Mouse (Mus musculus) MEL (cell line): ENCODE data around the gene Brat1.

Experiments
- CTCF ChIP-seq, 3 experiments: IDR thresholded peaks in 2 of 3; conservative IDR thresholded peaks in 1 of 3; 2 replicates each; pipeline ENCODE4 v1.5.1; 2011 to 2012; ENCODE audit warnings: low read length in 3 of 3, low read depth in 2 of 3, mild to moderate bottlenecking in 2 of 3, improper control_type of control experiment in 1 of 3, inconsistent platforms in 1 of 3, mixed read lengths in 1 of 3, moderate library complexity in 1 of 3; ENCODE audit not compliant: control insufficient read depth in 1 of 3, insufficient read depth in 1 of 3, poor library complexity in 1 of 3, severe bottlenecking in 1 of 3
- E2F4 ChIP-seq: IDR thresholded peaks from 2 replicates; pipeline ENCODE4 v1.6.1; 2011; ENCODE audit warnings: low read depth, low read length, improper control_type of control experiment, borderline replicate concordance
- ELF1 ChIP-seq: IDR thresholded peaks from 2 replicates; pipeline ENCODE4 v1.6.1; 2014; ENCODE audit warnings: low read depth, mild to moderate bottlenecking, inconsistent platforms, low read length, improper control_type of control experiment, moderate library complexity
- EP300 ChIP-seq, 2 experiments: IDR thresholded peaks; 2 replicates each; pipeline ENCODE4 v1.6.1; 2011; ENCODE audit warnings: improper control_type of control experiment in 2 of 2, low read length in 2 of 2, low read depth in 1 of 2, mild to moderate bottlenecking in 1 of 2
- KAT2A ChIP-seq: conservative IDR thresholded peaks from 2 replicates; pipeline ENCODE4 v1.6.1; 2012; ENCODE audit warnings: low read depth, low read length, improper control_type of control experiment, inconsistent platforms
- MAFK ChIP-seq: IDR thresholded peaks from 2 replicates; pipeline ENCODE4 v1.6.1; 2011; ENCODE audit warnings: low read depth, mild to moderate bottlenecking, low read length, improper control_type of control experiment, borderline replicate concordance
- MAX ChIP-seq: IDR thresholded peaks from 2 replicates; pipeline ENCODE4 v1.6.1; 2011; ENCODE audit warnings: low read length, improper control_type of control experiment
- MYC ChIP-seq: IDR thresholded peaks from 2 replicates; pipeline ENCODE4 v1.6.1; 2011; ENCODE audit warnings: low read depth, mild to moderate bottlenecking, low read length, improper control_type of control experiment, moderate library complexity
- NRF1 ChIP-seq: IDR thresholded peaks from 2 replicates; pipeline ENCODE4 v1.6.1; 2014; ENCODE audit warnings: low read depth, mild to moderate bottlenecking, inconsistent platforms, low read length, improper control_type of control experiment, moderate library complexity; ENCODE audit not compliant: poor library complexity, insufficient read depth, severe bottlenecking
- UBTF ChIP-seq: IDR thresholded peaks from 2 replicates; pipeline ENCODE4 v1.6.1; 2012; ENCODE audit warnings: low read depth, mild to moderate bottlenecking, inconsistent platforms, low read length, improper control_type of control experiment, moderate library complexity, borderline replicate concordance; ENCODE audit not compliant: insufficient read depth
- USF2 ChIP-seq, 2 experiments: IDR thresholded peaks; 2 replicates each; pipeline ENCODE4 v1.6.1; 2011 to 2012; ENCODE audit warnings: improper control_type of control experiment in 2 of 2, low read length in 2 of 2, borderline replicate concordance in 1 of 2, inconsistent platforms in 1 of 2, low read depth in 1 of 2, mild to moderate bottlenecking in 1 of 2; ENCODE audit not compliant: insufficient read depth in 1 of 2
- ZNF384 ChIP-seq: IDR thresholded peaks from 2 replicates; pipeline ENCODE4 v1.6.1; 2012; ENCODE audit warnings: low read depth, mild to moderate bottlenecking, inconsistent platforms, low read length, improper control_type of control experiment

- TF ChIP-seq ELF1 (no peak), MAFK (no peak), CTCF (IDR thresholded peaks at IDR 0.05 in 2 of 3, conservative IDR thresholded peaks at IDR 0.05 in 1 of 3; ENCODE audit: control insufficient read depth in 1 of 3, insufficient read depth in 1 of 3, low read depth in 2 of 3, low read length in 3 of 3, poor library complexity in 1 of 3, severe bottlenecking in 1 of 3) (no peak), E2F4 (no peak), MAX (no peak), KAT2A (no peak), MYC (no peak), USF2 (IDR thresholded peaks at IDR 0.05; ENCODE audit: borderline replicate concordance in 1 of 2, insufficient read depth in 1 of 2, low read depth in 1 of 2, low read length in 2 of 2) (no peak), ZNF384 (no peak), NRF1 (no peak), UBTF (no peak), EP300 (IDR thresholded peaks at IDR 0.05; ENCODE audit: low read depth in 1 of 2, low read length in 2 of 2) (no peak; a peak in 1 of 4 replicates)
These were observed 63.5 kb downstream of the Brat1 start for GRCm38 (mm10) chr5:140768333-140768732.
